Mouse (Mus musculus): ENCODE measurements around the gene Gm5346. TPM values are rescaled to one million over a fixed set of nuclear protein-coding genes. Genes with fewer than 3 reads are reported as not detected.
"Not testable (repeated sequence)": the region's sequence is repeated elsewhere in the genome, so short reads cannot be mapped to it uniquely, and the experiment has no call there.

Gm5346 gene
- not detected for total RNA-seq (2021)
- long read RNA-seq, experiment 1 = 0 reads
- long read RNA-seq, experiment 2 = 0 reads

DNA sequence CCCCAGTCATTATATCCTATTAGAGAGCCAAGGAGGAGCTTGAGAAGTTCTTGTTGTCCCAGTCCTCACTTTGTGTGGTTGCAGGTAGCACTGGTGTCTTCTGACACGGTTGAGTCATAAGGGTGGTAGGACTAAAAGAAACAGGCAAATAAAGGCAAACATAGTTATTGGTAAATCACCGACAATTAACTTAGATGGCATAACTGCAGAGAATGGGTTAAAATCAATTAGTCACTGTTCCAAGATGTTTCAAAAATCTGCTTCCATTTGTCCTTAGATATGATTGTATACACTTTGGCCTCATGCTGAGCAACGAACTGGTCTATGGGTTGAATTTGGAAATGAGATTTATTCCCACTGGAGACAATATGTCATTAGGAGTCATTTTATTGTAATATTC, at the start of gene Gm5346:
Gm5346 (minus strand) TSS at position 101 of the 400 bp plus-strand sequence.
- intact Hi-C loops (cut with DNase I) = no loop called here
- DNase-seq = no peak

DNA sequence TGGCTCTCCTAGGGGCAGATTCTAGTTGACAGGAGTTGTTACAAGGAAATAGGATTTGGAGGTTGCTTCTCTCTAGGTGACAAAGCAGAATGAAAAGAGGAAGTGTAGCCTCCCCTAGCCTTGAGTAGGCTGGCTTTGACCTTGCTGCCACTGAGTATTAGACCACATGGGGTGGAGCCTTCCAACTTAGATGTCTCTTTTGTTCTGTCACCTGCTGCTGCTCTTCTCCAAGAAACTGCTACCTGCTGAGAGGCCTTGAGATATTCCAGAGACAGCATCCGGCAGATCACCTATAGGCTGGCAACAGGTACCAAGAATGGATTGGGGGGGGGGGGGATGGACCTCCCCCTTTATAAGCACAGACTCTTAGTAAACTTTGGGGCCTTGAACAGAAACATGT, 11.0 kb downstream of the Gm5346 start:
- intact Hi-C loops (cut with DNase I) = no loop called here
- no peak for DNase-seq

DNA sequence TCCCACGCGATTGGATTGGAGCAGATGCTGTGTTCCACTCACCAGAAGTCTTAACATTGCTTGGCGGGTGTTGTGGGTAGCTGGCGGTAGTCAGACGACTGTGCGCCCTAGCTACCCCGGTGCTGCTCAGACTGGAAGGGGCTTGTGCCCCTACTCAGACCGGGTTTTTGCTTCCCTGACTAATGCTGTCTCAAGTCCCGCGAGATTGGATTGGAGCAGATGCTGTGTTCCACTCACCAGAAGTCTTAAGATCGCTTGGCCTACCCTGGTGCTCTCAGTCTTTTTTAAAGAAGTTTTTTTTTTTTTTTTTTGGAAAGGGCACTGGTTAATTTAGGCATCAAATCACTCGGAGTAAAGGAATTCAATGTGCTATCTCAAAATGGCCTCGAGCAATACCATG, 23.4 kb downstream of the Gm5346 start:
- DNase-seq; intact Hi-C loops (cut with DNase I): not testable (repeated sequence)

DNA sequence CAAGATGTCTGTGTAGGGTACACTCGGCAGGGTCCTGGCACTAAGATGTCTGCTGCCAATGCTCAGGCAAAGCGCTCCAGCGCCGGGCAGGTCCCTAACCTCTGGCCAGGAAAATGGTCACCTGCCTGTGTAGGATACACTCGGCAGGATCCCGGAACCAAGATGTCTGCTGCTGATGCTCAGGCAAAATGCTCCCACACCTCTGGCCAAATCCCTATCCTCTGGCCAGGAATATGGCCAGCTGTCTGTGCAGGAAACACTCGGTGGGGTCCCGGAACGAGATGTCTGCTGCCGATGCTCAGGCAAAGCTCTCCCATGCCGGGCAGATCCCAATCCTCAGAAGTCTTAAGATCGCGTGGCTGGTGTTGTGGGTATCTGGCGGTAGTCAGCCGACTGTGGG, 23.9 kb downstream of the Gm5346 start:
- DNase-seq; intact Hi-C loops (cut with DNase I): not testable (repeated sequence)

DNA sequence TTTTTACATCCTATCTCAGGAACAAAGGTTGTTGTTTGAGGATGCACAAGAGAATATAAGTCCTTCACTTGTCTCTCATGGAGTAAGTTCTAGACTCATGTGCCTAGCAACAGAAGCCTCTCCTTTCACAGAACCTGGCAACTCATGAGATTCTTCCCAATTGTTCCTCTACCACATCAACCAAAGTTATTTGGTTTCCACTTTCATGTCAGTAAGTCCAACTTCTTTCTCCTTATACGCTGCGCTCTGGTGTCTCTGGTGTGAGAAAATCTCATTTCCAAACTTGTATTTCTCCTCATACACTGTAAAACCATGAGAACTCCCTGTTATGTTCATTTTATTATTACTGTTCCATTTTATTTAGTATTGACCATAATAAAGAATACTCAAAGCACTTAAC, 50.5 kb downstream of the Gm5346 start, which contains the start of gene Adam26a:
Adam26a (minus strand) TSS at position 101 of the 400 bp plus-strand sequence.
- DNase-seq; intact Hi-C loops (cut with DNase I): not testable (repeated sequence)

Other genes starting within 250 kb of the Gm5346 start
- gene Adam26b, start 99.2 kb downstream of the Gm5346 start, total RNA-seq (2021) = not detected
- gene Adam26a, start 50.6 kb downstream of the Gm5346 start, total RNA-seq (2021) = not detected
- gene Adam34, start 82.8 kb upstream of the Gm5346 start, total RNA-seq (2021) = not detected

Data from gastrocnemius, postnatal 36 days (tissue).